Mouse (Mus musculus) liver, adult 2 months (tissue): ENCODE measurements around the gene Kif5c. TPM values are rescaled to one million over a fixed set of nuclear protein-coding genes. Genes with fewer than 3 reads are reported as not detected.

Experiments
- DNase-seq: peaks from one replicate; pipeline ENCODE4 v3.0.0-alpha.2; 2011; ENCODE audit warnings: low read depth, low spot score; ENCODE audit errors: extremely low read depth
- H3K27ac ChIP-seq: fragments of 200-500 bp; replicated peaks from 2 replicates; pipeline ENCODE4 v1.5.1; 2012; ENCODE audit warnings: low read depth, mild to moderate bottlenecking, control low read depth, inconsistent platforms, low read length; ENCODE audit not compliant: insufficient read depth
- H3K27me3 ChIP-seq: fragments of 200-500 bp; 2 replicates; pipeline ENCODE4 v1.6.1; 2012; ENCODE audit warnings: mild to moderate bottlenecking, moderate library complexity, low read length, inconsistent platforms; ENCODE audit not compliant: control insufficient read depth, insufficient read depth
- H3K36me3 ChIP-seq: fragments of 200-500 bp; 2 replicates; pipeline ENCODE4 v1.6.1; 2012; ENCODE audit warnings: low read length, inconsistent platforms; ENCODE audit not compliant: control insufficient read depth, insufficient read depth
- H3K4me1 ChIP-seq: fragments of 200-500 bp; 2 replicates; pipeline ENCODE4 v1.6.1; 2011; ENCODE audit warnings: low read length; ENCODE audit not compliant: control insufficient read depth, insufficient read depth
- H3K4me3 ChIP-seq: fragments of 200-500 bp; 2 replicates; pipeline ENCODE4 v1.5.1; 2011; ENCODE audit warnings: low read depth, mild to moderate bottlenecking, control low read depth, low read length, moderate library complexity; ENCODE audit not compliant: insufficient read depth
- H3K79me2 ChIP-seq: fragments of 200-500 bp; 2 replicates; pipeline ENCODE4 v1.6.1; 2012; ENCODE audit warnings: inconsistent platforms, mild to moderate bottlenecking, low read length, moderate library complexity; ENCODE audit not compliant: control insufficient read depth, insufficient read depth
- H3K9ac ChIP-seq: fragments of 200-500 bp; 2 replicates; pipeline ENCODE4 v1.6.1; 2012; ENCODE audit warnings: low read depth, mild to moderate bottlenecking, control low read depth, inconsistent platforms, low read length
- CTCF ChIP-seq: fragments of 200-500 bp; IDR thresholded peaks from 2 replicates; pipeline ENCODE4 v1.5.1; 2011; ENCODE audit warnings: low read depth, low read length, control low read depth
- POLR2A ChIP-seq: fragments of 200-500 bp; IDR thresholded peaks from 2 replicates; pipeline ENCODE4 v1.6.1; 2011; ENCODE audit warnings: low read length, control low read depth; ENCODE audit not compliant: insufficient read depth; ENCODE audit errors: extremely low read depth
- WGBS: fragments of 180-500 bp; shearing (Covaris S2); methylation state at CpG from one replicate; pipeline ENCODE4 v1.1.7; 2018; 5-methylcytosine and 5-hydroxymethylcytosine counted together
- polyA plus RNA-seq: library from polyadenylated mRNA; depleted of rRNA; stranded (reverse); fragments of >200 nt; gene quantifications from 2 replicates; pipeline ENCODE4 v1.2.3, GENCODE M21; 2012
- total RNA-seq: library from RNA; depleted of rRNA; stranded (reverse); fragments of >200 nt; gene quantifications from 2 replicates; pipeline ENCODE4 v1.2.3, GENCODE M21; 2014

Gene Kif5c
- total and polyA plus RNA-seq, 2 experiments: under 0.01 TPM; not detected in 1

DNA sequence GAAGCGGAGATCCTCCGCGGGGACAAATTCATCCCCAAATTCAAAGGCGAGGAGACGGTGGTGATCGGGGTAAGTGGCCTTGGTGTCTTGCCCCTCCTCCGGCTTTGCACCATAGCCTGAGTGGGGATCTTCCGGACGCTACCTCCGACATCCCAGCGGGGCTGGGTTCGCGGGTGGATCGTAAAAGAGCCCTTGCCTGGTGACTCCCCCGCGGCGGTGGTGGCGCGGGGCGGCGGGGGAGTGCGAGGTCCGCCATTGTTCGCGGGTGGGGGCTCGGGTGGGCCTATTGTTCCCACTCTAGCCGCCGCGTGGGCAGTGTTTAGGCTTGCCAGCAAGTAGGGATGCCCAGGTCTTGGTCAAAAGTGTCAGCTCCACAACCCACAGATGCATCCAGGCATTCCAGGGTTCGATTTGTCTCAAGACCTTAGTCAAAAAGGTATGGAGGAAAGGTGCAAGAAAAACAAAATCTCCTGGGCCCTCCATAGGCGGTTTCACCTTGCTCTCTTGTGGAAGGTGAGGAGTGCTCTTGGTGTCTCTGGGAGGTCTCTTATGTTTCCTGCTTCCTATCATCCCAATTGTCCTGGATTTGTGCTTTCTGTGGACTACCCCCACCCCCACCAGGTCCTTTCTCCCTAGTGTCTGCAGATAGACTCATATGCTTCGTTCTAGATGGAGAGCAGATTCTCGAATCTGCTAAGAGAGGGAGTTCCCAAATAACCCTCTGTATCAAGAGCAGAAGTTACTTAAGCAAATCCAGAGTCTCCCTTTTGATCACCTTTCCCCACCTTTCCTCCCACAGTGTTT lies 823 bp downstream of the Kif5c start:
- no peak for TF ChIP-seq POLR2A
- no peak for TF ChIP-seq CTCF
- H3K79me2 ChIP-seq: no peaks in the 10 kb centered on the region
- WGBS: 4% methylated on average over 33 of the region's 33 CpGs
- no peak overlapping the region for H3K27ac ChIP-seq
- H3K4me3 ChIP-seq: peak overlapping the region; percentile 59; the same call in 1 of the 2 replicates
- no peak for DNase-seq
- H3K36me3 ChIP-seq: no peaks in the 10 kb centered on the region
- H3K9ac ChIP-seq: no peak overlapping the region
- H3K27me3 ChIP-seq: peaks cover 19% of the 10 kb centered on the region
- no peaks in the 10 kb centered on the region for H3K4me1 ChIP-seq

DNA sequence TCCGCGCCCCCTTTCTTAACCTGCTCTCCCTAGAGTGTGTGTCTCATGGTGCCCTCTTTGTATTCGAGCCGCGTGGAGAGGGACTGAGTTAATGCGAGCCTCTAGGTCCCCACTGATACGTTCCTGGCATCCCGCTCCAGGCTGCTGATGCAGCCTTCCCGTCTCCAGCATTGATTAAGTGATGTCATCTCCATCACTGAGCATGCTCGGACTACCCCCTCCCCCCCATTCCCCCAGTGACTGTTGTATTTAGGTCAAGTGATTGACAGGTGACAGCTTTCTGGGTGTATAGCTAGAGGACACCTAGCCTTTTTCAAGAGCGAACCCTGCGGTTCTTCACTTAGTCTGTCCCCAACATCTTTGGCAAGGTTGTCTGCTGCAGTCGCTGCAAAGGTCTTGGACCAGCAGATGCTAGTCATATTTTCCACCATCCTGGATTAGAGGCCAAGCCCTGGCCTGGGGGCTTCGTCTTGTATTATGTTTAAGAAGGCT lies 1.6 kb downstream of the Kif5c start:
- Histone ChIP-seq H3K27me3 (peaks cover 19% of the 10 kb centered on the region), H3K4me1 (no peaks in the 10 kb centered on the region), H3K9ac (no peak overlapping the region), H3K36me3 (no peaks in the 10 kb centered on the region), H3K27ac (no peak overlapping the region), H3K79me2 (no peaks in the 10 kb centered on the region), H3K4me3 (no peak overlapping the region)
- WGBS: 18% methylated on average over 14 of the region's 14 CpGs
- no peak for DNase-seq
- TF ChIP-seq CTCF: no peak
- no peak for TF ChIP-seq POLR2A

- Histone ChIP-seq H3K27me3 (peaks cover 19% of the 10 kb centered on the region), H3K36me3 (no peaks in the 10 kb centered on the region), H3K4me3 (no peak overlapping the region), H3K9ac (no peak overlapping the region), H3K4me1 (no peaks in the 10 kb centered on the region), H3K79me2 (no peaks in the 10 kb centered on the region), H3K27ac (no peak overlapping the region)
- 52% methylated on average over 1 of the region's 1 CpGs for WGBS
- no peak for TF ChIP-seq POLR2A
- TF ChIP-seq CTCF: no peak
- no peak for DNase-seq
Measured at GRCm38 (mm10) chr2:49621234-49621633, 2.1 kb downstream of the Kif5c start.

- no peak for TF ChIP-seq POLR2A
- no peak for TF ChIP-seq CTCF
- 88% methylated on average over 1 of the region's 1 CpGs for WGBS
- DNase-seq: no peak
Measured at GRCm38 (mm10) chr2:49625581-49625980, 6.5 kb downstream of the Kif5c start.

DNA sequence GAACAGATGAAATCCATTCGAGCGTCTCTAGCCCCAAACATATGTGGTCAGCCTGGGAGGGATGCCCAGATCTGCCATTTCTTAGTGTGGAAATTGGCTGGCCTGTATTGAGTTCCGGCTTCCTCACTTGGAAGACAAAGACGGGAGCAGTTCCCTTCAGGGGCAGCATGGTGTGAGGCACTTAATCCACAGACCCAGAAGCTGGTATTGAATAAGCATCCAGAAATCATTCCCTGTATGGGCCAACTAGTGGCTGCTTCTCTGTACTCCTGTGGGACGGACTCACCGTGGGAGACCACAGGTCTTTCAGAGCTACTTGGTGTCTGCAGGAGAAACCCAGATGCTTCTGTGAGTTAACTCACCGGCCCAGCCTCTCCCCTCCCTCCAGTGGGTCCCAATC lies 8.5 kb downstream of the Kif5c start:
- no peaks in the 10 kb centered on the region for H3K27me3 ChIP-seq
- no peak overlapping the region for H3K9ac ChIP-seq
- 78% methylated on average over 7 of the region's 7 CpGs for WGBS
- H3K27ac ChIP-seq: no peak overlapping the region
- H3K79me2 ChIP-seq: no peaks in the 10 kb centered on the region
- TF ChIP-seq CTCF: no peak
- no peak for TF ChIP-seq POLR2A
- no peak for DNase-seq
- no peaks in the 10 kb centered on the region for H3K36me3 ChIP-seq
- H3K4me1 ChIP-seq: no peaks in the 10 kb centered on the region
- no peak overlapping the region for H3K4me3 ChIP-seq

More at GRCm38 (mm10) chr2:49625581-49625980, 6.5 kb downstream of the Kif5c start:
- H3K4me1 ChIP-seq: no peaks in the 10 kb centered on the region
- no peak overlapping the region for H3K4me3 ChIP-seq
- H3K36me3 ChIP-seq: no peaks in the 10 kb centered on the region
- no peaks in the 10 kb centered on the region for H3K79me2 ChIP-seq
- no peak overlapping the region for H3K27ac ChIP-seq
- H3K27me3 ChIP-seq: peaks cover 3% of the 10 kb centered on the region
- no peak overlapping the region for H3K9ac ChIP-seq

- no peak overlapping the region for H3K27ac ChIP-seq
- no peaks in the 10 kb centered on the region for H3K36me3 ChIP-seq
- TF ChIP-seq POLR2A: no peak
- TF ChIP-seq CTCF: no peak
- DNase-seq: no peak
- no peaks in the 10 kb centered on the region for H3K79me2 ChIP-seq
- H3K4me1 ChIP-seq: no peaks in the 10 kb centered on the region
- H3K9ac ChIP-seq: no peak overlapping the region
- no peaks in the 10 kb centered on the region for H3K27me3 ChIP-seq
- 59% methylated on average over 6 of the region's 6 CpGs for WGBS
- no peak overlapping the region for H3K4me3 ChIP-seq
Measured at GRCm38 (mm10) chr2:49628094-49628705, 9.1 kb downstream of the Kif5c start.
